Mouse (Mus musculus): Measurements from ENCODE around the gene Bmt2.

The Bmt2 gene

GRCm38 (mm10) chr6:13677818-13678282 lies at the start of gene Bmt2:
Gene Bmt2, minus strand, starts transcription at chr6:13677966.
- peak; percentile 97 for DNase-seq (ENCODE audit: low read depth, low spot score)

- no peak for DNase-seq (ENCODE audit: low read depth, low spot score)
Observed at GRCm38 (mm10) chr6:13722166-13722565, 44.4 kb upstream of the Bmt2 start.

GRCm38 (mm10) chr6:13714867-13715266 lies 37.1 kb upstream of the Bmt2 start:
- DNase-seq (ENCODE audit: low read depth, low spot score) = no peak

GRCm38 (mm10) chr6:13696882-13697281 lies 19.1 kb upstream of the Bmt2 start:
- DNase-seq (ENCODE audit: low read depth, low spot score) = no peak

GRCm38 (mm10) chr6:13695103-13695845 lies 17.5 kb upstream of the Bmt2 start:
- no peak for DNase-seq (ENCODE audit: low read depth, low spot score)

- no peak for DNase-seq (ENCODE audit: low read depth, low spot score)
Observed at GRCm38 (mm10) chr6:13691657-13692294, 14.0 kb upstream of the Bmt2 start.

- no peak for DNase-seq (ENCODE audit: low read depth, low spot score)
Observed at GRCm38 (mm10) chr6:13690398-13690797, 12.6 kb upstream of the Bmt2 start.

- DNase-seq (ENCODE audit: low read depth, low spot score) = no peak
Observed at GRCm38 (mm10) chr6:13683929-13684595, 6.3 kb upstream of the Bmt2 start.

- no peak for DNase-seq (ENCODE audit: low read depth, low spot score)
Observed at GRCm38 (mm10) chr6:13678349-13678748, 583 bp upstream of the Bmt2 start.

GRCm38 (mm10) chr6:13677141-13677761 lies 515 bp downstream of the Bmt2 start:
- peak; percentile 40 for DNase-seq (ENCODE audit: low read depth, low spot score)

GRCm38 (mm10) chr6:13676196-13676595 lies 1.6 kb downstream of the Bmt2 start:
- DNase-seq (ENCODE audit: low read depth, low spot score) = no peak

GRCm38 (mm10) chr6:13674600-13675305 lies 3.0 kb downstream of the Bmt2 start:
- no peak for DNase-seq (ENCODE audit: low read depth, low spot score)

- no peak for DNase-seq (ENCODE audit: low read depth, low spot score)
Observed at GRCm38 (mm10) chr6:13665646-13666045, 12.1 kb downstream of the Bmt2 start.

GRCm38 (mm10) chr6:13658016-13658415 lies 19.8 kb downstream of the Bmt2 start:
- no peak for DNase-seq (ENCODE audit: low read depth, low spot score)

- no peak for DNase-seq (ENCODE audit: low read depth, low spot score)
Observed at GRCm38 (mm10) chr6:13654081-13654480, 23.7 kb downstream of the Bmt2 start.

- DNase-seq (ENCODE audit: low read depth, low spot score) = no peak
Observed at GRCm38 (mm10) chr6:13652284-13652683, 25.5 kb downstream of the Bmt2 start.

GRCm38 (mm10) chr6:13650854-13651253 lies 26.9 kb downstream of the Bmt2 start:
- no peak for DNase-seq (ENCODE audit: low read depth, low spot score)

- no peak for DNase-seq (ENCODE audit: low read depth, low spot score)
Observed at GRCm38 (mm10) chr6:13648305-13648704, 29.5 kb downstream of the Bmt2 start.

- DNase-seq (ENCODE audit: low read depth, low spot score) = no peak
Observed at GRCm38 (mm10) chr6:13636582-13636989, 41.2 kb downstream of the Bmt2 start.

GRCm38 (mm10) chr6:13632571-13632970 lies 45.2 kb downstream of the Bmt2 start:
- DNase-seq (ENCODE audit: low read depth, low spot score) = no peak

- DNase-seq (ENCODE audit: low read depth, low spot score) = no peak
Observed at GRCm38 (mm10) chr6:13630607-13631006, 47.2 kb downstream of the Bmt2 start.

Measured in forelimb bud, embryonic 11.5 days (tissue).